ENCODE assay signal across 15 mouse cellular contexts in genomic region chr1:41381487-41381886, GRCm38 (mm10).
"Had no signal": no experiment of that assay in that cellular context is flagged by ENCODE, and none has a peak within 500 bp of the region (broad histone marks: within the 10 kb centered on the region; RNA-seq: fewer than 3 reads in every experiment).

No protein-coding gene starts in this region.

- H3K27ac ChIP-seq: limb, embryonic 10.5 days; limb, embryonic 13.5 days; liver, embryonic 12.5 days; liver, embryonic 15.5 days; macrophage; midbrain, embryonic 13.5 days; neural tube, embryonic 12.5 days had no signal

- H3K27me3 ChIP-seq: limb, embryonic 13.5 days; liver, embryonic 12.5 days; liver, embryonic 15.5 days; midbrain, embryonic 13.5 days; neural tube, embryonic 12.5 days had no signal

- ATAC-seq: intestine, postnatal 0 days; liver, embryonic 12.5 days; midbrain, embryonic 13.5 days had no signal

- H3K4me2 ChIP-seq: limb, embryonic 13.5 days; liver, embryonic 12.5 days; liver, embryonic 15.5 days; midbrain, embryonic 13.5 days; neural tube, embryonic 12.5 days had no signal

- DNase-seq: kidney, adult 2 months; kidney, postnatal 14 days; kidney, postnatal 4 days; liver; lung, adult 18-20 months; thymus, adult 18-20 months; thymus, postnatal 36 days had no signal

- H3K36me3 ChIP-seq: limb, embryonic 10.5 days; limb, embryonic 13.5 days; liver, embryonic 12.5 days; liver, embryonic 15.5 days; midbrain, embryonic 13.5 days; neural tube, embryonic 12.5 days had no signal

- H3K9me3 ChIP-seq: limb, embryonic 10.5 days; limb, embryonic 13.5 days; liver, embryonic 12.5 days; liver, embryonic 15.5 days; midbrain, embryonic 13.5 days; neural tube, embryonic 12.5 days had no signal

- H3K9ac ChIP-seq: limb, embryonic 13.5 days; liver, embryonic 12.5 days; liver, embryonic 15.5 days; midbrain, embryonic 13.5 days; neural tube, embryonic 12.5 days had no signal

- H3K4me3 ChIP-seq: limb, embryonic 10.5 days; limb, embryonic 13.5 days; liver, embryonic 12.5 days; liver, embryonic 15.5 days; midbrain, embryonic 13.5 days; neural tube, embryonic 12.5 days had no signal

- H3K4me1 ChIP-seq: limb, embryonic 10.5 days; limb, embryonic 13.5 days; liver, embryonic 12.5 days; liver, embryonic 15.5 days had no signal
